Mouse (Mus musculus): ENCODE measurements at regions not wholly inside any gene's neighbourhood (a gene's known extent, or its start where the extent isn't known, plus 50 kb on each side); places are given as distances from the start of the nearest gene placed in this dataset.

DNA sequence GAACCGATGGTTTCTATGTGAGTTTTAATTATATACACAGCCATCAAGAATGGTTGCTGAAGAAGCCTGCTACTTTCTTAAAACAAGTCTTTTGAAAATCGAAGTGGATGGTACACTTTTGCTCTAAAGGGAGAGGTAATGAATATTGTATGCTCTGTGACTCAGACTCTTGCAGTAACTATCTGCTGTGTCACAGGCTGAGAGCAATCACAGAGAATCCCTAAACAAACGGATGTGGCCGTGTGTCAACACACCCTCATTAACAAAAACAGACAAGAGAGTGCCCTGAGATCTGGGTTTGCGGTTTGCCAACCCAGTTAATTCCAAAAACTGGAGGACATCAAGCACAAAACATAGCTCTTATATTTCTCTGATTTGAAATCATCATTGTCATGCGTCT lies 292.1 kb upstream of the Mmadhc start:
- H3K4me1 ChIP-seq (ENCODE audit: control insufficient read depth in 2 of 2, insufficient read depth in 2 of 2, low read length in 2 of 2, poor library complexity in 1 of 2), result no peaks in the 10 kb centered on the region
- in situ Hi-C loops (cut with MboI; ENCODE audit: low sequenced_read_pairs in 2 of 2, unreplicated experiment in 2 of 2), result no loop called here
- no peak overlapping the region for H3K9ac ChIP-seq (ENCODE audit: insufficient read depth, low read depth, low read length, poor library complexity, severe bottlenecking)
- no peak overlapping the region for H3K27ac ChIP-seq (ENCODE audit: insufficient read depth, low read depth, low read length, poor library complexity, severe bottlenecking)
- no peak for TF ChIP-seq ZNF384 (IDR thresholded peaks at IDR 0.05; ENCODE audit: low read depth, low read length)
- no peak for TF ChIP-seq MAFK (IDR thresholded peaks at IDR 0.05; ENCODE audit: insufficient read depth, low read depth, low read length)
- no peak for TF ChIP-seq CHD2 (IDR thresholded peaks at IDR 0.05; ENCODE audit: low read depth, low read length)
- TF ChIP-seq HCFC1 (IDR thresholded peaks at IDR 0.05; ENCODE audit: borderline replicate concordance, insufficient read depth, low read length), result no peak
- no peak for TF ChIP-seq ZC3H11A (IDR thresholded peaks at IDR 0.05; ENCODE audit: borderline replicate concordance, low read depth, low read length)
- DNase-seq (ENCODE audit: low read depth, low spot score), result no peak
- H3K4me3 ChIP-seq (ENCODE audit: insufficient read depth in 1 of 2, low read depth in 1 of 2, low read length in 2 of 2, poor library complexity in 1 of 2, severe bottlenecking in 1 of 2), result no peak overlapping the region
- no peaks in the 10 kb centered on the region for H3K36me3 ChIP-seq (ENCODE audit: control insufficient read depth, insufficient read depth, low read length, poor library complexity, severe bottlenecking)
- no peaks in the 10 kb centered on the region for H3K9me3 ChIP-seq (ENCODE audit: control insufficient read depth, insufficient read depth, low read depth, low read length)

DNA sequence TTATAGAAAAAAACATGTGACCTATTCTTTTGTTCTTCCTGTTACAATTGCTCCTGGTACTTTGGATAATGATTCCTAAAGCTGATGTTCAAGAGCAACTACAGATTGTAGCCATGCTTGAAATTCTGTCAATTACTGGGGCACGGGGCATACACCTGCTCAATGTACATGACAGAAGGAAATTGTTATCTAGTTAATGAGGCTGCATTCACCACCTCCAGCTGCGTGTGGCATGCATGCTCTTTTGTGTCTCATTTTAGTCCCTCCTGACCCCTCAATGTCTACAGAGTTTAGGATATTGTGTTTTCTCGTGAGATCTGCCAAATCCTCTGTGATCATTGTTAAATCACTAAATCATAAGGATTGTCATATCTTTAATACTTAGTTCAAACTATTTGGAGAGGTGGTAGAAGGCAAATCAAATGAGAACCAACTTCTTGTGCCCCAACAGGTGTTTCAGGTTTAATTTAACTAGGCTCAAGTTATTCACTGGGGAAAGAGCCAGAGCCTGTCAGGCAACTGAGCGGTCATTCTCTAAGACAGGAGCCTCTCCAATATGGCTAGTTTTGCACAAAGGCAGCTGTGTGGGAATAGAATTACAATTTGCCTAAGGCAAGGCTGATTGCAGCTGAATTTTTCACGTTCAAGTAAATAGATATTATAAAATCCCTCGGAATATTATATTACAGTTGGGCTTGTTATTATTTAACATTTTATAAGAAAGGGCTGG lies 289.9 kb upstream of the Mmadhc start:
- Histone ChIP-seq H3K36me3 (ENCODE audit: control insufficient read depth, insufficient read depth, low read length, poor library complexity, severe bottlenecking) (no peaks in the 10 kb centered on the region), H3K4me1 (ENCODE audit: control insufficient read depth in 2 of 2, insufficient read depth in 2 of 2, low read length in 2 of 2, poor library complexity in 1 of 2) (no peaks in the 10 kb centered on the region), H3K4me3 (ENCODE audit: insufficient read depth in 1 of 2, low read depth in 1 of 2, low read length in 2 of 2, poor library complexity in 1 of 2, severe bottlenecking in 1 of 2) (no peak overlapping the region), H3K27ac (ENCODE audit: insufficient read depth, low read depth, low read length, poor library complexity, severe bottlenecking) (no peak overlapping the region), H3K9ac (ENCODE audit: insufficient read depth, low read depth, low read length, poor library complexity, severe bottlenecking) (no peak overlapping the region), H3K9me3 (ENCODE audit: control insufficient read depth, insufficient read depth, low read depth, low read length) (no peaks in the 10 kb centered on the region)
- no peak for TF ChIP-seq MAFK (IDR thresholded peaks at IDR 0.05; ENCODE audit: insufficient read depth, low read depth, low read length)
- TF ChIP-seq ZC3H11A (IDR thresholded peaks at IDR 0.05; ENCODE audit: borderline replicate concordance, low read depth, low read length), result no peak
- no peak for TF ChIP-seq HCFC1 (IDR thresholded peaks at IDR 0.05; ENCODE audit: borderline replicate concordance, insufficient read depth, low read length)
- no peak for TF ChIP-seq ZNF384 (IDR thresholded peaks at IDR 0.05; ENCODE audit: low read depth, low read length)
- no peak for TF ChIP-seq CHD2 (IDR thresholded peaks at IDR 0.05; ENCODE audit: low read depth, low read length)
- in situ Hi-C loops (cut with MboI; ENCODE audit: low sequenced_read_pairs in 2 of 2, unreplicated experiment in 2 of 2), result no loop called here
- DNase-seq (ENCODE audit: low read depth, low spot score), result no peak

DNA sequence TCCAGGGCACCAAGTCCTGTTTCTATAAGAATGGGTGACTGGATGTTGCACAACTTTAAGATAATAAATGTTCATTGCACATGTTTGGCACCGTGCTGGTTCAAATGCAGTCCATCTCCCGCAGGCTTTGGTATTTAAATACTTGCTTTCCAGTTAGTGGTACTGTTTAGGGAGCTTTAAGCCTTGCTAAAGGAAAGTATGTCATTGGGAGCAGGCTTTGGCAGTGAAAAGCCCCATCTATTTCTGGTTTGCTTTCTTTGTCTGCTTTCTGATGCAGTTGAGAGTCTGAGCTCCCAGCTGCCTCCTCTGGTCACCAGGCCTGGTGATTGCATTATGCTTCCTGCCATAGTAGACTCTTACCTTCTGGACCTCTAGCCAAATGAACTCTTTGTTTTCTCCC lies 283.0 kb upstream of the Mmadhc start:
- Histone ChIP-seq H3K4me1 (ENCODE audit: control insufficient read depth in 2 of 2, insufficient read depth in 2 of 2, low read length in 2 of 2, poor library complexity in 1 of 2) (no peaks in the 10 kb centered on the region), H3K27ac (ENCODE audit: insufficient read depth, low read depth, low read length, poor library complexity, severe bottlenecking) (no peak overlapping the region), H3K9ac (ENCODE audit: insufficient read depth, low read depth, low read length, poor library complexity, severe bottlenecking) (no peak overlapping the region), H3K36me3 (ENCODE audit: control insufficient read depth, insufficient read depth, low read length, poor library complexity, severe bottlenecking) (no peaks in the 10 kb centered on the region), H3K9me3 (ENCODE audit: control insufficient read depth, insufficient read depth, low read depth, low read length) (no peaks in the 10 kb centered on the region), H3K4me3 (ENCODE audit: insufficient read depth in 1 of 2, low read depth in 1 of 2, low read length in 2 of 2, poor library complexity in 1 of 2, severe bottlenecking in 1 of 2) (no peak overlapping the region)
- no peak for TF ChIP-seq HCFC1 (IDR thresholded peaks at IDR 0.05; ENCODE audit: borderline replicate concordance, insufficient read depth, low read length)
- no peak for TF ChIP-seq CHD2 (IDR thresholded peaks at IDR 0.05; ENCODE audit: low read depth, low read length)
- no peak for TF ChIP-seq ZC3H11A (IDR thresholded peaks at IDR 0.05; ENCODE audit: borderline replicate concordance, low read depth, low read length)
- no peak for TF ChIP-seq MAFK (IDR thresholded peaks at IDR 0.05; ENCODE audit: insufficient read depth, low read depth, low read length)
- no peak for TF ChIP-seq ZNF384 (IDR thresholded peaks at IDR 0.05; ENCODE audit: low read depth, low read length)
- in situ Hi-C loops (cut with MboI; ENCODE audit: low sequenced_read_pairs in 2 of 2, unreplicated experiment in 2 of 2), result no loop called here
- DNase-seq (ENCODE audit: low read depth, low spot score), result no peak

DNA sequence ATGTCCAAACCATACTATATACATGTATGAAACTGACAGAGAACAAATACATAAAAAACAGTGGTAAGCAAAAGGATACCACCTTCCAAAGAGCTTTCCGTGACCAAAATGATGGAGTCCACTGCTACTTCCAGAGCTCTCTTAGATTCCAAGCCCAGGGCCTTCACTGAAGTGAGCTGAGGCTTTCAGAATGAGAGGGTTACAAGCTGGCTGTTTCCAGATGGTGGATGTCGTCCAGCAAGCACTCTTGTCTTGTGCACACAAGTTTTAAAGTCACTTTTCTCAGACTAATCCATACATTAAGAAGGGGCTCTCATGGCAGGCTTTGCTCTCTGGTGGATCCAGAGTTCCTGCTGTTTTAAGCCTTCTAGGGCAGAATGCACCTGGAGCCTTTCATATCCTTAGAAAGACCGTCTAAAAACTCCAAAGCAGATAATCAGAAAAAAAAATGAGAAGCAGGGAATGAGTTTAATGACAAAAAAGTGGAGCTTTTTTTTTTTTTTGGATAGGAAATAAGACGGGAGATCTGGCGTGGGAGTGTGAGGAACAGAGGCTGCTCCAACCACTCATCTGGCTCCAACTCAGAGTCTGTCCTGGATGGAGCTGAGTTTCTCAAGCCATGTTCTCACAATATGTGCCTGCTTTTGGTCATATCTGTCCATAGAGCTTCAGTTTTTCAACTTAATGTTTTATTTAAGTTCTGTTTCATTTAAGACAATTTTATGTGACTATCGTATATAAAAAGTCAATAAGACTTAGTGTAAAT lies 281.9 kb upstream of the Mmadhc start:
- no peak for DNase-seq (ENCODE audit: low read depth, low spot score)

More for the DNA sequence above, 281.9 kb upstream of the Mmadhc start:
- no peak overlapping the region for H3K9ac ChIP-seq (ENCODE audit: insufficient read depth, low read depth, low read length, poor library complexity, severe bottlenecking)
- H3K9me3 ChIP-seq (ENCODE audit: control insufficient read depth, insufficient read depth, low read depth, low read length), result no peaks in the 10 kb centered on the region
- in situ Hi-C loops (cut with MboI; ENCODE audit: low sequenced_read_pairs in 2 of 2, unreplicated experiment in 2 of 2), result no loop called here
- no peaks in the 10 kb centered on the region for H3K4me1 ChIP-seq (ENCODE audit: control insufficient read depth in 2 of 2, insufficient read depth in 2 of 2, low read length in 2 of 2, poor library complexity in 1 of 2)
- no peak overlapping the region for H3K4me3 ChIP-seq (ENCODE audit: insufficient read depth in 1 of 2, low read depth in 1 of 2, low read length in 2 of 2, poor library complexity in 1 of 2, severe bottlenecking in 1 of 2)
- no peak overlapping the region for H3K27ac ChIP-seq (ENCODE audit: insufficient read depth, low read depth, low read length, poor library complexity, severe bottlenecking)
- TF ChIP-seq HCFC1 (IDR thresholded peaks at IDR 0.05; ENCODE audit: borderline replicate concordance, insufficient read depth, low read length) (no peak), ZC3H11A (IDR thresholded peaks at IDR 0.05; ENCODE audit: borderline replicate concordance, low read depth, low read length) (no peak), ZNF384 (IDR thresholded peaks at IDR 0.05; ENCODE audit: low read depth, low read length) (no peak), MAFK (IDR thresholded peaks at IDR 0.05; ENCODE audit: insufficient read depth, low read depth, low read length) (no peak), CHD2 (IDR thresholded peaks at IDR 0.05; ENCODE audit: low read depth, low read length) (no peak)
- H3K36me3 ChIP-seq (ENCODE audit: control insufficient read depth, insufficient read depth, low read length, poor library complexity, severe bottlenecking), result no peaks in the 10 kb centered on the region
